Mouse (Mus musculus) kidney, adult 2 months (tissue): ENCODE results near the gene Eogt.

Source experiments
- CTCF ChIP-seq: fragments of 200-500 bp; conservative IDR thresholded peaks from 2 replicates; pipeline ENCODE4 v1.5.1; 2011; ENCODE audit warnings: low read depth, mild to moderate bottlenecking, control low read depth, low read length, moderate library complexity, mixed read lengths; ENCODE audit not compliant: insufficient read depth, insufficient read length
- POLR2A ChIP-seq: fragments of 200-500 bp; IDR thresholded peaks from one replicate; pipeline ENCODE4 v1.6.1; 2011; ENCODE audit warnings: low read depth, low read length, control low read depth

- TF ChIP-seq POLR2A = no peak
- no peak for TF ChIP-seq CTCF
Observed at GRCm38 (mm10) chr6:97114821-97115220, 34.2 kb downstream of the Eogt start.
